Mouse (Mus musculus): ENCODE data around the gene Olfr279.
A peak's percentile ranks its signal among the peaks of the same experiment; 100 is the strongest.
"Not testable (repeated sequence)": the region's sequence is repeated elsewhere in the genome, so short reads cannot be mapped to it uniquely, and the experiment has no call there.

The Olfr279 gene

GRCm38 (mm10) chr15:98510438-98511385 lies 18.5 kb downstream of the Olfr279 start:
- ATAC-seq (ENCODE audit: insufficient number of reproducible peaks, low FRiP score, low TSS enrichment), result no peak; the same call in 1 of the 2 replicates

- ATAC-seq (ENCODE audit: insufficient number of reproducible peaks, low FRiP score, low TSS enrichment), result no peak
Measured at GRCm38 (mm10) chr15:98511386-98511928, 19.3 kb downstream of the Olfr279 start.

GRCm38 (mm10) chr15:98512232-98512631 lies 20.0 kb downstream of the Olfr279 start:
- no peak for ATAC-seq (ENCODE audit: insufficient number of reproducible peaks, low FRiP score, low TSS enrichment)

GRCm38 (mm10) chr15:98512799-98513321 lies 20.7 kb downstream of the Olfr279 start:
- no peak for ATAC-seq (ENCODE audit: insufficient number of reproducible peaks, low FRiP score, low TSS enrichment)

- ATAC-seq (ENCODE audit: insufficient number of reproducible peaks, low FRiP score, low TSS enrichment), result not testable (repeated sequence)
Measured at GRCm38 (mm10) chr15:98513676-98514075, 21.5 kb downstream of the Olfr279 start.

GRCm38 (mm10) chr15:98514146-98514545 lies 21.9 kb downstream of the Olfr279 start:
- ATAC-seq (ENCODE audit: insufficient number of reproducible peaks, low FRiP score, low TSS enrichment), result no peak

- not testable (repeated sequence) for ATAC-seq (ENCODE audit: insufficient number of reproducible peaks, low FRiP score, low TSS enrichment)
Measured at GRCm38 (mm10) chr15:98514845-98515244, 22.6 kb downstream of the Olfr279 start.

GRCm38 (mm10) chr15:98517380-98518355 lies 25.5 kb downstream of the Olfr279 start:
- no peak; the same call in 1 of the 2 replicates for ATAC-seq (ENCODE audit: insufficient number of reproducible peaks, low FRiP score, low TSS enrichment)

- ATAC-seq (ENCODE audit: insufficient number of reproducible peaks, low FRiP score, low TSS enrichment), result no peak
Measured at GRCm38 (mm10) chr15:98521245-98521644, 29.0 kb downstream of the Olfr279 start.

GRCm38 (mm10) chr15:98526057-98526456 lies 33.9 kb downstream of the Olfr279 start:
- no peak for ATAC-seq (ENCODE audit: insufficient number of reproducible peaks, low FRiP score, low TSS enrichment)

- no peak for ATAC-seq (ENCODE audit: insufficient number of reproducible peaks, low FRiP score, low TSS enrichment)
Measured at GRCm38 (mm10) chr15:98527056-98527771, 35.0 kb downstream of the Olfr279 start.

- ATAC-seq (ENCODE audit: insufficient number of reproducible peaks, low FRiP score, low TSS enrichment), result no peak
Measured at GRCm38 (mm10) chr15:98528066-98528563, 35.9 kb downstream of the Olfr279 start.

GRCm38 (mm10) chr15:98532281-98532680 lies 40.1 kb downstream of the Olfr279 start:
- no peak for ATAC-seq (ENCODE audit: insufficient number of reproducible peaks, low FRiP score, low TSS enrichment)

GRCm38 (mm10) chr15:98533035-98533531 lies 40.9 kb downstream of the Olfr279 start:
- ATAC-seq (ENCODE audit: insufficient number of reproducible peaks, low FRiP score, low TSS enrichment), result no peak

GRCm38 (mm10) chr15:98533881-98534627 lies 41.9 kb downstream of the Olfr279 start, which contains the start of gene Kansl2:
TSS of gene Kansl2 (minus strand) at chr15:98534264.
- ATAC-seq (ENCODE audit: insufficient number of reproducible peaks, low FRiP score, low TSS enrichment), result peak; percentile 100

- no peak for ATAC-seq (ENCODE audit: insufficient number of reproducible peaks, low FRiP score, low TSS enrichment)
Measured at GRCm38 (mm10) chr15:98535921-98536320, 43.7 kb downstream of the Olfr279 start.

GRCm38 (mm10) chr15:98536828-98537510 lies 44.8 kb downstream of the Olfr279 start:
- ATAC-seq (ENCODE audit: insufficient number of reproducible peaks, low FRiP score, low TSS enrichment), result no peak

- ATAC-seq (ENCODE audit: insufficient number of reproducible peaks, low FRiP score, low TSS enrichment), result no peak
Measured at GRCm38 (mm10) chr15:98537923-98538322, 45.7 kb downstream of the Olfr279 start.

Measured in cerebellum, adult (tissue).